Mouse (Mus musculus): ENCODE results near the gene Ubl3. TPM values are rescaled to one million over a fixed set of nuclear protein-coding genes. Genes with fewer than 3 reads are reported as not detected.

Gene Ubl3
- polyA plus RNA-seq, 1 experiment = 129 TPM

GRCm38 (mm10) chr5:148550821-148551763 lies 1.5 kb downstream of the Ubl3 start:
- Histone ChIP-seq H3K4me1 (ENCODE audit: control insufficient read depth, insufficient read depth, low read length) (peaks cover 5% of the 10 kb centered on the region; the same call in 1 of the 2 replicates), H3K27ac (ENCODE audit: insufficient read depth, low read length) (peak overlapping the region; percentile 76), H3K4me3 (ENCODE audit: insufficient read depth, low read length) (peak overlapping the region; percentile 90)
- no peak for TF ChIP-seq CTCF (IDR thresholded peaks at IDR 0.05; ENCODE audit: extremely low read depth, insufficient read depth, low read length)
- TF ChIP-seq POLR2A (IDR thresholded peaks at IDR 0.05; ENCODE audit: extremely low read depth, insufficient read depth, low read length) = no peak

- Histone ChIP-seq H3K4me3 (ENCODE audit: insufficient read depth, low read length) (peak overlapping the region; percentile 90), H3K4me1 (ENCODE audit: control insufficient read depth, insufficient read depth, low read length) (peaks cover 5% of the 10 kb centered on the region; the same call in 1 of the 2 replicates), H3K27ac (ENCODE audit: insufficient read depth, low read length) (no peak overlapping the region)
- TF ChIP-seq CTCF (IDR thresholded peaks at IDR 0.05; ENCODE audit: extremely low read depth, insufficient read depth, low read length) = no peak
- TF ChIP-seq POLR2A (IDR thresholded peaks at IDR 0.05; ENCODE audit: extremely low read depth, insufficient read depth, low read length) = no peak
Measured at GRCm38 (mm10) chr5:148550393-148550792, 2.2 kb downstream of the Ubl3 start.

GRCm38 (mm10) chr5:148549307-148549706 lies 3.3 kb downstream of the Ubl3 start:
- Histone ChIP-seq H3K4me3 (ENCODE audit: insufficient read depth, low read length) (peak overlapping the region; percentile 90; the same call in 1 of the 2 replicates), H3K27ac (ENCODE audit: insufficient read depth, low read length) (no peak overlapping the region), H3K4me1 (ENCODE audit: control insufficient read depth, insufficient read depth, low read length) (peaks cover 5% of the 10 kb centered on the region; the same call in 1 of the 2 replicates)
- no peak for TF ChIP-seq POLR2A (IDR thresholded peaks at IDR 0.05; ENCODE audit: extremely low read depth, insufficient read depth, low read length)
- no peak for TF ChIP-seq CTCF (IDR thresholded peaks at IDR 0.05; ENCODE audit: extremely low read depth, insufficient read depth, low read length)

- Histone ChIP-seq H3K27ac (ENCODE audit: insufficient read depth, low read length) (0 out of 2 replicates have a peak overlapping the region, but pooled peaks have one; percentile 8), H3K4me3 (ENCODE audit: insufficient read depth, low read length) (no peak overlapping the region), H3K4me1 (ENCODE audit: control insufficient read depth, insufficient read depth, low read length) (peaks cover 7% of the 10 kb centered on the region; the same call in 1 of the 2 replicates)
- TF ChIP-seq CTCF (IDR thresholded peaks at IDR 0.05; ENCODE audit: extremely low read depth, insufficient read depth, low read length) (no peak), POLR2A (IDR thresholded peaks at IDR 0.05; ENCODE audit: extremely low read depth, insufficient read depth, low read length) (no peak)
Measured at GRCm38 (mm10) chr5:148548568-148548967, 4.0 kb downstream of the Ubl3 start.

- peaks cover 7% of the 10 kb centered on the region; the same call in 1 of the 2 replicates for H3K4me1 ChIP-seq (ENCODE audit: control insufficient read depth, insufficient read depth, low read length)
- 0 out of 2 replicates have a peak overlapping the region, but pooled peaks have one; percentile 8 for H3K27ac ChIP-seq (ENCODE audit: insufficient read depth, low read length)
- no peak overlapping the region for H3K4me3 ChIP-seq (ENCODE audit: insufficient read depth, low read length)
Measured at GRCm38 (mm10) chr5:148547870-148548456, 4.6 kb downstream of the Ubl3 start.

GRCm38 (mm10) chr5:148546970-148547369 lies 5.6 kb downstream of the Ubl3 start:
- no peak overlapping the region for H3K4me3 ChIP-seq (ENCODE audit: insufficient read depth, low read length)
- peaks cover 11% of the 10 kb centered on the region for H3K4me1 ChIP-seq (ENCODE audit: control insufficient read depth, insufficient read depth, low read length)
- TF ChIP-seq CTCF (IDR thresholded peaks at IDR 0.05; ENCODE audit: extremely low read depth, insufficient read depth, low read length) (no peak), POLR2A (IDR thresholded peaks at IDR 0.05; ENCODE audit: extremely low read depth, insufficient read depth, low read length) (no peak)
- no peak overlapping the region for H3K27ac ChIP-seq (ENCODE audit: insufficient read depth, low read length)

More at GRCm38 (mm10) chr5:148547870-148548456, 4.6 kb downstream of the Ubl3 start:
- TF ChIP-seq POLR2A (IDR thresholded peaks at IDR 0.05; ENCODE audit: extremely low read depth, insufficient read depth, low read length) (no peak), CTCF (IDR thresholded peaks at IDR 0.05; ENCODE audit: extremely low read depth, insufficient read depth, low read length) (no peak)

GRCm38 (mm10) chr5:148544733-148545132 lies 7.9 kb downstream of the Ubl3 start:
- Histone ChIP-seq H3K27ac (ENCODE audit: insufficient read depth, low read length) (no peak overlapping the region), H3K4me3 (ENCODE audit: insufficient read depth, low read length) (no peak overlapping the region), H3K4me1 (ENCODE audit: control insufficient read depth, insufficient read depth, low read length) (peaks cover 14% of the 10 kb centered on the region)
- no peak for TF ChIP-seq CTCF (IDR thresholded peaks at IDR 0.05; ENCODE audit: extremely low read depth, insufficient read depth, low read length)
- no peak for TF ChIP-seq POLR2A (IDR thresholded peaks at IDR 0.05; ENCODE audit: extremely low read depth, insufficient read depth, low read length)

GRCm38 (mm10) chr5:148542196-148542595 lies 10.4 kb downstream of the Ubl3 start:
- TF ChIP-seq POLR2A (IDR thresholded peaks at IDR 0.05; ENCODE audit: extremely low read depth, insufficient read depth, low read length) = no peak
- no peak for TF ChIP-seq CTCF (IDR thresholded peaks at IDR 0.05; ENCODE audit: extremely low read depth, insufficient read depth, low read length)
- Histone ChIP-seq H3K4me1 (ENCODE audit: control insufficient read depth, insufficient read depth, low read length) (peaks cover 10% of the 10 kb centered on the region), H3K4me3 (ENCODE audit: insufficient read depth, low read length) (no peak overlapping the region), H3K27ac (ENCODE audit: insufficient read depth, low read length) (no peak overlapping the region)

GRCm38 (mm10) chr5:148535669-148536430 lies 16.7 kb downstream of the Ubl3 start:
- H3K4me3 ChIP-seq (ENCODE audit: insufficient read depth, low read length) = no peak overlapping the region
- H3K27ac ChIP-seq (ENCODE audit: insufficient read depth, low read length) = no peak overlapping the region
- H3K4me1 ChIP-seq (ENCODE audit: control insufficient read depth, insufficient read depth, low read length) = peaks cover 10% of the 10 kb centered on the region
- no peak for TF ChIP-seq POLR2A (IDR thresholded peaks at IDR 0.05; ENCODE audit: extremely low read depth, insufficient read depth, low read length)

Data from cortical plate, adult 2 months (tissue).